Mouse (Mus musculus): ENCODE data around the gene Asb16.
A peak's percentile ranks its signal among the peaks of the same experiment; 100 is the strongest.
"Not testable (repeated sequence)": the region's sequence is repeated elsewhere in the genome, so short reads cannot be mapped to it uniquely, and the experiment has no call there.

The Asb16 gene

DNA sequence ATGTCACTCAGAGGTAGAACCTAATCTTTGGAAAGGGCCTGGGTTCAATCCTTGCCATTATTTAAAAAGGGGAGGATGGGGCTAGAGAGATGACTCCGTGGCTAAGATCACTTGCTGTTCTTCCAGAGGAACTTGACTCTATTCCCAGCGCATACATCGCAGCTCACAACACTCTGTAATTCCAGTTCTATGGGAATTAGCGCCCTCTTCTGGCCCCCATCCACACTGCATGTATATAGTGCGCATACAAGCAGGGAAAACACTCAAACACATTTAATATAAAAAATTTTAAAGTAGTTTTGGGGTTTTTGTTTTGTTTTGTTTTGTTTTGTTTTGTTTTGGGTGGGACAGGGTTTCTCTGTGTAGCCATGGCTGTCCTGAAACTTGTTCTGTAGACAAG, 26.7 kb upstream of the Asb16 start:
- DNase-seq (ENCODE audit: low spot score in 2 of 2) = no peak

DNA sequence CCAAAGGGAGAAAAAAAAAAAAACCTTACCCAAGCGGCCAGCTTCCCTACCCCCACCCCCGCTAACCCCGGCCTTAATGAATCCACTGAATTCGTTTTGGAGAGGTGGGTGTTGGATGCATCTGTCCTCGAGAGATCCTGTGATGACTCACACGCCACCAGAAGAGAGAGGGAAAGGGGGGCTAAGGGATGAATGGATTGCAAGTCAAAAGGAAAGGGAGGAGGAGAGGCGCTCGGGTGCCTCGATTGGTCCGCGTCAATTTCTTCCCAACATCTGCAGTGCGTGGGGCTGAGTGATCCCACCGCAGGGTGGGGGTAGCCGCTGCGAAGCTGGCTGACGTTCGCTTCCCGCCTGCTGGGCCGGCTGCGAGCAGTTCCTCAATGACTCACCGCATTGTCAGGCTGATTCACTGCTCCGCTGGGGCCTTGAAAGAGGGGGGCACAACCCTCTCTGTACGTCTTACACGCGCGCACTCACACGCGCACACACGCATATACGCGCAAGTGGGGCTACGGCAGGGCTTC, 23.6 kb upstream of the Asb16 start:
- peak; percentile 79 to 84 for DNase-seq (ENCODE audit: low spot score in 2 of 2)

DNA sequence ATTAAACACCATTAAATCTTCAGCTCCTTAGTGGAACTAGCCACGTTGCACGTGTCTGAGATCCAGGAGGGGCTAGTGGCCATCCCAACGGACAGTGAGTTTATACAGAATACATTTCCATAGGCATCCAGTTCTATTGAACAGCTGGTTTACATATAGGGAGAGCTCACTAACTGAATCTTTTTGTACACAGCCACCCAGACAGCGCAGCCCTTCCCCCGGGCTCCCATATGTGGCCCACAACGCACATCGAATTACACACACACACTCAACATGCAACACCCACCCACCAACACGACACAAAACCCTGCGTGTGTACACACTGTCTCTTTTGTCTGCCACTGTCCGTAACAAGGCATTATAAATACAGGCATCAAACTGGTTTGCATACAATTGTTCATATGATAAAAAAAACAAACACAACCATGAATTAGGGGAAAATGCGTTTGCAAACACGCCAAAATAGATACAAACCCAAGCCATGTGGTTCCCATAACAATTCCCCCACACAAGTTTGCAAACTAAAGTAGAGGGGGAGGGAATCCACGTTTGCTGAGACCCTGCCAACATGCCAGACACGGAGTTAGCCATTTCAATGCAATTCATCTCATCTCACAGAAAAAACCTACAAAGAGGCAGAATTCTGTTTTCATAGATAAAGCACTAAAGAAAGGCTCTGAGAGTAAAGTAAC, 22.8 kb upstream of the Asb16 start:
- DNase-seq (ENCODE audit: low spot score in 2 of 2) = no peak

DNA sequence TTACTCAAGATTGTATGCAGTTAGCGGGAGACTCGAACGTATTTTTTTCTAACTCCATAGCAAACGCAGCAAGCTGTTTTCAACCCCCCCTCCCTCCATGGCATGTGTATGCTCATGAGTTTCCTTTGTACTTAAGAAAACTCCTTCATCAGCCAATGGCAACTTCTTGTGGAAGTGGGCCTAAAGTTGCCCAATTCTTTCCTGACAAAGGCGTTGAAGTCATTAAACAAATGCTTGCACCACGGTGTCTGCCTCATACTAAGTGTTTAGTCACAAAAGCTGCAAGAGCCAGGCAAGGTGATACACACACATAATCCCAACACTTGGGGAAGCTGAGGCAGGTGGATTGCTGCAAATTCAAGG, 22.3 kb upstream of the Asb16 start:
- DNase-seq (ENCODE audit: low spot score in 2 of 2) = no peak

DNA sequence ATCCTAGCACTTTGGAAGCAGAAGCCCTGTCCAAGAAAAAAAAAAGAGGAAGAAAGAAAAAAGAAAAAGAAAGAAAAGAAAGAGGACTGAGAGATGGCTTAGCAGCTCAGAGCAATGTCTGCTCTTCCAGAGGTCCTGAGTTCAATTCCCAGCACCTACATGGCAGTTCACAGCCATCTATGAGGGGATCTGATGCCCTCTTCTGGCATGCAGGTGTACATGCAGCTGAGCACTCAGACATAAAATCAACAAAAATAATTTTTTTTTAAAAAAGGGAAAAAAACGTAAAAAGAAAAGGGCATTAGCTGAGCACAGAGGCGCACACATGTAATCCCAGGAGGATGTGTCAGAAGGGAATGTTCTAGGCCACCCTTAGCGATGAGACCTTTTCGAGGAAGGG, 21.7 kb upstream of the Asb16 start:
- DNase-seq (ENCODE audit: low spot score in 2 of 2) = no peak

DNA sequence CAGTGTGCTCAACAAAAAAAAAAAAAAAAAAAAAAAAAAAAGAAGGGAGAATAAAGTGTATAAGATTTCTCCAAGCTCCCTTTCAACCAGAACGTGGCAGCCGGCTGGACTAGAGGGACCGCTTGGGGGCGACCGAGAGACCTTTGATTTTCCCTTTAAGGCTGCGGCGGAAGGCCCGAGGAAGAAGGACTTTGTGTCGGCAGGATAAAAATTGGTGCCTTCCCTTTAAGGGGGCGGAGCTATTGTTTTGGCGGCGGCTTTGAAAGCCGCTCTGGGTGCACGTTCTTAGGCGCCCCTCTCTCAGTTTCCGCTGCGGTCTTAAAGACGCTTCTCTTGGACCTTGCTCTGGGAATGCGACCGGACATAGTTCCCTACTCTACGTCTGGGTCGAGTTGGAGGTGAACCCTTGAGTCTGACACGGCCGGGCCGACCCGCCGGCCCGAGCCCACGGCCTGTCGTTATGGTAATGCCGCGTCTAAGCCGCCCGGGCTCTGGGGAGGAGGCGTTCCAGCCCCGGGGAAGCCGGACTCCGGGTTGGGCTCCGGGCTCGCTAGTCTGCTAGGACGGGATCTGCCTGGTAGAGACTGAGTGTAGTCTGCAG, 19.8 kb upstream of the Asb16 start, which contains the start of gene BC030867:
BC030867 (plus strand) TSS at position 253 of the 601 bp plus-strand sequence.
- DNase-seq (ENCODE audit: low spot score in 2 of 2) = peak; percentile 78 to 90

DNA sequence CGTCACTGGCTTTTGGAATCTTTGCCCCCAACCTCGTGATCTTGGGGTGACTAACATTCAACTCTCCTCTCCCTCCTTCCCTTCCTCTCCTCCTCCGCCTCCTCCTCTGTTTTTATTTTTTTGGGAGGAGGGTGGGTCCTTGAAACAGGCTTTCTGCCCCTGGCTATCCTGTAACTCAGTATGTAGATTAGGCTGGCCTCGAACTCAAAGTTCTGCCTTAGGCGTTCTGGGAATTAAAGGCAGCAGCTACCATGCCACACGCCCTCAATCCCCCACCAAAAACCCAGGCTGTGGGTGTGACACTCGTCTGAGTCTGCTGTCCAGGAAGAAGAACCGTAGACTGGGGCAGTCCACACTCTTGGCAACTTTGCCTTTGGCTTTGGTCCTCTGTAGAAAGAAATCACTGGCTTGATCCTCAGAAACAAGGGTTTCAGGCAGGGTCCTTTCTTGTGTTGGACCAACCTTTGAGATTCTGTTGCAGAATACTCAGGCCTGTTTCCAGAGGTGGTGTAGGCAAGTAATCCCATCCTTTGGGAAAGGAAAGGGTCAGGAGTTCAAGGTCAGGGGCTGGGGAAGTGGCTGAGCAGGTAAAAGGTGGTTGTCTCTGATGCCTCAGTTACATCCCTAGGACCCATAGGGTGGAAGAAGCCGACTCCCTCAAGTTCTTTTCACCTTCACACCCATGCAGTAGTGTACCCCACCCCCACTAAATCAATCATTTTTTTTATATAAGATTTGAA, 19.0 kb upstream of the Asb16 start:
- DNase-seq (ENCODE audit: low spot score in 2 of 2) = no peak

DNA sequence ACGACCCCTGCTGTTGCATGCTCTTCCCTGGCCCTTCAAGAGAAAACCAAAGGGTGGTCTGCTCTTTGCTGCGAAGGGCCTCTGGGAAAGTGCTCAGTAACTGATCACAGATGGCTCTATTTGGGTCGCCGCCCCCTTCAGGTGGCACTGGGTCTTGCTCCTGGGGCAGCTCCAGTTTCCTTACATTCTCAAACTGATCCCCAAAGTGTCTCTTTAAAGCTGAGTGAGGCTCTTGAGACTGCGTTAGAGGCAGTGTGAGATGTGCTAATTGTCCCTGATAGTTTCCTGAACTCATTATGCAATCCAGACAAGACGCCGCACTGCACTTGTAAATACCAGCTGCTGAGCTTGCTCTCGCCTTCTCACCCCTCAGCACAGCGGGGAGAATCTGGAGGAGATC, 11.0 kb upstream of the Asb16 start:
- DNase-seq (ENCODE audit: low spot score in 2 of 2) = no peak

DNA sequence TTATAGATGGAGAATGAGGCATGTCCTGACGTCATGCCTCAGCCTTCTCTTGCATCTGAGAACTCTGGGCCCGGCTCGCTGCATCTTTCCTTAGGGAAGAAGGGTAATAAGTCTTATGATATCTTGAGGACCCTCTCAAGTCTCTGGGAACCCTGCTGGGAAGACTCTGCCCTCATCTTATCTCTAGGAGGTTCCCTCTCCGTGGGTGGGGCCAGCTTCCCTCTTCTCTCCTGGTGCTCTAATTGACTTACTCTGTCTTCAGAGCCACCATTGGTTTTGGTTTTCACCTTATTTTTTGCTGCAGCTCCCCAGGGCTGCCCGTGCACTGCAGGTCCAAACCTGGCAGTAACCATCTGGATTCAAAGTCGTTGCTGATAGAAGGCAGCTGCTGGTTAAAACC, 10.4 kb upstream of the Asb16 start:
- no peak for DNase-seq (ENCODE audit: low spot score in 2 of 2)

DNA sequence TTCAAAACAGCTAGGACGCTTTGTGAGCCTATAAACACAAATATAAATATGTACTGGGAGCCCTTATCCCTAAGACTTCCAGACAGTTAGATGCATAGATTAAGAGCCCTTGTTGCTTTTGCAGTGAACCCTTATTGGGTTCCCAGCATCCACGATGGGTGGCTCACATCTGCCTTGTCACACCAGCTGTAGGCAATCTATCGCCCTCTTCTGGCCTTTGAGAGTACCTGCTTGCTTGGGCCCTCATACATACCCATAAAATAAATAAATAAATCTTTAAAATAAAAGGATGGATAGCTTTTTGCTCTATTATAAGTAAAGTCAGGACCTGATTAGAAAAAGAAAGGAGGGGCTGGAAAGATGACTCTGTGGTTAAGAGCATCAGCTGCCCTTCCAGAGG, 10.0 kb upstream of the Asb16 start:
- no peak for DNase-seq (ENCODE audit: low spot score in 2 of 2)

DNA sequence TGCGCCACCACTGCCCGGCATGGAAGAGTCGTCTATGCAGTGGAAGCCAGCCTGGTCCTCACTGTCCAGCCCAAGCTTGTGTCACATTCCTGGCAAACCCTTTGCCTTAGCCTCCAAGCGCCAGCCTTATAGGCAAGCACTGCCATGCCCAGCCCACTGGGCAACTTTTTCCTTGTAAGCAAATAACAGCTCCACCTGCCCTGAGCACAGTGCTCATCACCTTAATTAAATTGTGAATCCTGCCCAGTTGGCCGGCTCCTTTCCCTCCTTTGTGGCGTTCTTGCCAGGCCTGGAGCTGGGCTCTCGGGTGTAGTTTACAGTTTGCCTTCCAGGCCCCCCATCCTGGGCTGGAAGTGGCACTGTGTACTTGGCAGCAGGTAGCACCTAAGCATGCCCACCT, 5.3 kb upstream of the Asb16 start:
- DNase-seq (ENCODE audit: low spot score in 2 of 2) = no peak

DNA sequence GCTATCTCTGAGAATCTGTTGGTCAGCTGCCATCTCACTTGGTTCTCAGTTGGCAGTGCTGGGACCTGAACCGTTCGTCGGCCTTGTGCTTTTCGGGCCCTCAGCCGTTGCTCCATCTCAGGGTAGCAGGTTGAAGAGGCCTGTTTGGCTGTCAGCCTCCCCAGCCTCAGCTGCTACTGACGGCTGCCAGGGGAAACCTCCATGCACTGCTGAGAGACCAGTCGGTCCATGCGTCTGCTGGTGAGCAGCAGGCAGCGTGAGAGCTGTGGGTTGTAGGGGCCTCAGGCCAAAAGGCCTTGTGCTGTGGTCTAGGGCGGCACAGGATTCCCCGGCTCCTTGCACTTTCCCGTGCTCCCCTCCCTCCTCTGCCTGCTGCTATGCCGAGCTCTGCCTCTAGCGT, 2.7 kb upstream of the Asb16 start:
- DNase-seq (ENCODE audit: low spot score in 2 of 2) = no peak

DNA sequence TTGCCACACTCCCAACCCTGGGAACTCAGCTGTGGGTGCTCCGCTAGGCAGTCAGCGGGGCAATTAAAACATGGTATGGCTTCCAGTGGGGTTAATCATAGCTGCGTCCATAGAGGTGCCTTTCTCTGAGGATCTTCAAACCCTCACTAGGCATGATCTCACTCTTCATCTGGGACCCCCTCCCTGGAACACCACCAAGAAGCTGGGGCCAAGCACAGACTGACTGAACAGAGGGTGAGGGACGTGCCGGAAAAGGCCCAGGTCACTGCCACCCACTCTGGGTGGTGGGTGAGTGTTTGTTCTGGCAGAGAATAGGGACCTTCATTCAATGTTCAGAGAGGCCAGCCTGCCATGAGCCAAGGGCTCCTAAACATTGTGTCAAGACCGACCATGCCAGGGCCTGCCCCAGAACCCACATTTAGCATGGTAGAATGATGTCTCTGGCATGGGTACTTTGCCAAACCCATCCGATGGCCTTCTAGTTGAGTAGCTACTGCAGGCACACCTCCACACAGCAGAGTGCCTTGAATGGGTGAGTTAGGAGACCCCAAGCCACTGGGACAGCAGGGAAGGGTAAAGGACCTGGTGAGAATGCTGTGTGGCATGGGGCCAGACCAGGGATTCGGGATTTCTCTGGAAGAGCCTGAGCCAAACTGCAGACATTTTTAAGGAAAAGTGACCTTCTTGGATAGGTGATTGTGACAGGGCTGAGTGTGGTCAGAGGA, 1.8 kb upstream of the Asb16 start:
- DNase-seq (ENCODE audit: low spot score in 2 of 2) = no peak

DNA sequence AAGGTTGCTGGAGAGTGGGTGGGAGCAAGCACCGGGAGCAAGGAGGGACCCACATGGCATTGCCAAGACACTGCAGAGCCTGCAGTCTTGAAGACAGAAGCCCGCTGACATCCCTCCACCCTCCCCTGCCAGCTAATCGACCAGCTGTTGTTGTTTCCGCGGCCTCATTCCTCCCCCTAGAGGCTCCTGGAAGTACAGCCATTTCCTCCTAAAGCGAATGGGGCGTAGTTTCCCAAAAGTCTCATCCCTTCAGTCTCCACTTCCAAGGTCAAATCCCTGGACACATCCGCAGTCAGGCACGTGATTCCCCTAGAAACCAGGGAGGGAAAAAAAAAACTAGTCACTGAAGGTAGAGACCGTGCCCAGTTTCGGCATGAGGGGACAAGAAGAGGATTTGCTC, 1.1 kb upstream of the Asb16 start:
- peak in 1 of 2 experiments; percentile 63 for DNase-seq (ENCODE audit: low spot score in 2 of 2)

DNA sequence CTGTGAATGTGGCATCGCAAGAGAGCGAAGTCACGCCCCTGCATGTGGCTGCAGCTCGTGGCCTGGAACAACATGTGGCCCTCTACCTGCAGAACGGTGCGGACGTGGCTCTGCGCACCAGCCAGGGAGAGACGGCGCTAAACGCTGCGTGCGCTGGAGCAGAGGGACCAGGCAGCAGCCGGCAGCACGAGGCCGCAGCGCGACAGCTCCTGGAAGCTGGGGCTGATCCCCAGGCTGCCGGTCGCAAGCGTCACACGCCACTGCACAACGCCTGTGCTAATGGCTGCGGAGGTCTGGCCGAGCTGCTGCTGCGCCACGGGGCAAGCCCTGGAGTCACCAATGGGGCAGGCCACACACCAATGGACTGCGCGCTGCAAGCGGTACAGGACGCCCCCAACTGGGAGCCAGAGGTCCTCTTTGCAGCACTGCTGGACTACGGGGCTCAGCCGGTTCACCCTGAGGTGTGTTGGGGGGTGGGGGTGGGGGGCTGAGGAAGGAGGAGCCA, 7.9 kb downstream of the Asb16 start:
- DNase-seq (ENCODE audit: low spot score in 2 of 2) = no peak

DNA sequence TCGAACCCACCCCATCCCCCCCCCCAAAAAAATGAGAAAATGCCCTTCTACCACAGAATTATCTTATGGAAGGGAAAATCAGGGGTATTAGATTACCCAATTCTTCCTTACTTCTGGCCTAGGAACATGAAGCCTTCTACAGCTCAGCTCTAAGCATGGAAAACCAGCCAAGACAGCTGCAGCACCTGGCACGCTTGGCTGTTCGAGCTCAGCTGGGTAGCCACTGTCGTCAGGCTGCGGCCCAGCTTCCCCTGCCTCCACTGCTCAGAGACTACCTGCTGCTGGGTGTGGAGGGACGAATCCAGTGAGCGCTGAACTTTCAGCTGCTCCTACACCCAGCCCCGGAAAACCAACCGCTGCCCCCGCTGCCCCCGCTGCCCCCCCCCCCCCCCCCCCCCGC, 9.2 kb downstream of the Asb16 start:
- no peak for DNase-seq (ENCODE audit: low spot score in 2 of 2)

DNA sequence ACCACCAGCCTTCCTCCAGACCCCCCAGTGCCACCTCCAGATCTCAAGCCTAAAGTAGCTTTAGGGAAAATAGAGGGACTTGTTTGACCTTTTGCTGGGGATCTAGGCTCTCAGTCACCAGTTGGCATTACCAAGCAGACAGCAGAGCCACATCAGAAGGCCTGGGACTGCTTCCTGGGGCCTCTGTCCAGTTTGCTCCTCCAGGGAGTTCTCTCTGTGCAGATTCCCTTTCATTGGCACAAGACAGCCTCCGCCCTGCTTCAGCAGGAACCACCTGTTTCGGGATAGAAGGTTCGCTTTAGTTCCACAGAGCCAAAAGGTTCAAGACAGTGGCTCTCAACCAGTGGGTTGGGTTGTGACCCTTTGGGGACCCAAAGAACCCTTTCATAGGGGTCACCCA, 11.1 kb downstream of the Asb16 start:
- DNase-seq (ENCODE audit: low spot score in 2 of 2) = no peak

DNA sequence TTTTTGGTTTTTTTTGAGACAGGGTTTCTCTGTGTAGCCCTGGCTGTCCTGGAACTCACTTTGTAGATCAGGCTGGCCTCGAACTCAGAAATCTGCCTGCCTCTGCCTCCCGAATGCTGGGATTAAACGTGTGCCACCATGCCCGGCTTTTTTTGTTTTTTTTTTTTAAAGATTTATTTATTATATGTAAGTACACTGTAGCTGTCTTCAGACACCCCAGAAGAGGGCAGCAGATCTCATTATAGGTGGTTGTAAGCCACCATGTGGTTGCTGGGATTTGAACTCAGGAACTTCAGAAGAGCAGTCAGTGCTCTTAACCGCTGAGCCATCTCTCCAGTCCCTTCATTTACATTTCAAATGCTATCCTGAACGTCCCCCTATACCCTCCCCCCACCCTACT, 11.7 kb downstream of the Asb16 start:
- not testable (repeated sequence) for DNase-seq (ENCODE audit: low spot score in 2 of 2)

DNA sequence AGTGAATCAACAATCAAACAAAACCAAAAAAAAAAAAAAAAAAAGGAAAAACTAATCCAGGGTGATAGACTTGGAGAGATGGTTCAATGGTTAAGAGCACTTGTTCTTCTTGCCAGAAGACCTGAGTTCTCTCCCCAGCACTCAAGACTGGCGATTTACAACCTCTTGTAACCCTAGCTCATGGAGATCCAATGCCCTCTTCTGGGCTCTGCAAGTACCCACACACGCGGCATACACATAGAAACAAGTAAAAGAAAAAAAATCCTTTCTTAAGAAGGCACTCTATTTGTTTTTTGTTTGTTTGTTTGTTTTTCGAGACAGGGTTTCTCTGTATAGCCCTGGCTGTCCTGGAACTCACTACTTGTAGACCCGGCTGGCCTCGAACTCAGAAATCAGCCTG, 15.4 kb downstream of the Asb16 start:
- DNase-seq (ENCODE audit: low spot score in 2 of 2) = no peak

DNA sequence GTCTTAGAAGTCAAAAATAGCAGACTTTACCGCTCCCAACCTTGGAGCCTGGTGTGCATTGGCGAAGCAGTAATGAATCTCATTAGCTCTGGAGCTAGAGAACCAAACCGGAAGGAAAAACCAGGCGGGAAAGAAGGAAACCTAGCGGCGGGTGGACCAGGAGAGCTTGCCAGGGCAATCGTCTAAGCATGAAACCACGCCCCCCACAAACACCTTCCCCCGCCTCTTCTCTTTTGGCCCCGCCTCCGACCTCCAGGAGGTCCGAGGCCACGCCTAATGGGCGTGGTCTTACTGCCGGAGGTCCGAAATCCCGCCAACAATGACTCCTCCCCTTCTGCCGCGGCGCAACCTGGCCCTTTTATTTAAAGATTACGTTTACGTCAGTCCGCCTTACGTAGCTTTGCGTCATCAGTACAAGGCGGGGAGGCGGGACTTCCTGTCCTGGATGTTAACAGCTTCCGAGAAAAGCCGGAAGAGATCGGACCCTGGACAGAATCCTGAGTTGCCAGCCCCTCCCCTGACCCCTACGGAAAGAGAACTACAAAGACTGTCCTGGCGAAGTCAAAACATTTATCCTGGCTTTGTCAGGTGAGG, 16.1 kb downstream of the Asb16 start, which contains the start of gene Tmub2:
Tmub2 (plus strand) TSS at position 431 of the 594 bp plus-strand sequence.
- peak; percentile 94 to 95 for DNase-seq (ENCODE audit: low spot score in 2 of 2)

DNA sequence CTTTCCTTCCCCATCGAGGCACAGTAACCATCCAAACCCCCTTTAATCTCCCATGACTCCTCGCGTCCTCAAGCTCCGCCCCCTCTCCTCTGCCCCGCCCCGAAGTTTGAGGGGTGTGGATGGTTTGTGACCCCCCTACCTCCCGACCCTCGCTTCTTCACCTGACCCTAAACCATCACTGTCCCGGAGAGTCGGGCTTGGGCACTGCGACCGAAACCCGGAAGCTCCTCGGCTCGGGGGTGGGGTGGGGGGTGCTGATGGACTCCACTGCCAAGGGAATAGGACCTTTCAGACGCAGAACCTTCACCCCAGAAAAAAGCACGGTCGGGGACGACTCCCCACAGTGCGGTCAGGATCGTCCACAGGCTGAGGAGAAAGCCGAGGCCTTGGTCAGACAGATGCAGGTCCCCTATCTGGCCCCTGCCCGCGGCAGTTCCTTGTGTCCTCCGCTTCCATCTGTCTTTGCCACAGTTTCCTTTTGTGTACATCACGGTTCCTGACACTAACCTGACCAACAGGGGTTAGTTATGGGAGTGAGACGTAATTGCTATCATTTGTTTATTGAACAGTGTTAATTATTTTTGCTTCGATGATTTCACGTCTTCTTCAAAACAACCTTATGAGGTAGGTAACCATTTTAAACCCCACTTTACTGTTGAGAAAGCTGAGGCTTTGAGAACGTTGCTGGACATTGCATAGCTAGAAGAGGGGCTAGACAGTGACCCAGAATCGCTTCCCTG, 16.7 kb downstream of the Asb16 start:
- DNase-seq (ENCODE audit: low spot score in 2 of 2) = peak in 1 of 2 experiments; percentile 69
